Mouse (Mus musculus): Measurements from ENCODE around the gene Slitrk1.

- TF ChIP-seq POLR2A (IDR thresholded peaks at IDR 0.05; ENCODE audit: insufficient read length, low read depth): no peak
- TF ChIP-seq USF1 (IDR thresholded peaks at IDR 0.05; ENCODE audit: low read depth): no peak
- TF ChIP-seq POLR2AphosphoS2 (IDR thresholded peaks at IDR 0.05; ENCODE audit: insufficient read length, low read depth): no peak
- TF ChIP-seq E2F4 (IDR thresholded peaks at IDR 0.05; ENCODE audit: insufficient read depth): no peak
- no peak for TF ChIP-seq TCF12 (IDR thresholded peaks at IDR 0.05; ENCODE audit: insufficient read depth, poor library complexity, severe bottlenecking)
- no peak for TF ChIP-seq MYOG (IDR thresholded peaks at IDR 0.05; ENCODE audit: control insufficient read depth in 1 of 3, insufficient read depth in 1 of 3, insufficient read length in 2 of 3, low read depth in 2 of 3)
- TF ChIP-seq REST (IDR thresholded peaks at IDR 0.05; ENCODE audit: insufficient read depth, insufficient read length): no peak
- no peak for TF ChIP-seq SRF (IDR thresholded peaks at IDR 0.05; ENCODE audit: control insufficient read depth, insufficient read length, low read depth)
Measured at GRCm38 (mm10) chr14:108914336-108914735, 378 bp upstream of the Slitrk1 start.

Measured in myocyte (in vitro differentiated cells).